Mouse (Mus musculus) brain, embryonic 14.5 days (tissue): Measurements from ENCODE around the gene Srsf10.

ENCODE experiments used
- CTCF ChIP-seq: fragments of 200-500 bp; IDR thresholded peaks from 2 replicates; pipeline ENCODE4 v1.5.1; 2012; ENCODE audit warnings: inconsistent platforms, mild to moderate bottlenecking, moderate library complexity, borderline replicate concordance; ENCODE audit not compliant: insufficient read depth, insufficient read length; ENCODE audit errors: extremely low read depth
- POLR2A ChIP-seq: fragments of 200-500 bp; IDR thresholded peaks from 2 replicates; pipeline ENCODE4 v1.6.1; 2012; ENCODE audit warnings: mild to moderate bottlenecking, inconsistent platforms, borderline replicate concordance; ENCODE audit not compliant: poor library complexity, insufficient read depth, insufficient read length, severe bottlenecking; ENCODE audit errors: extremely low read depth

- no peak for TF ChIP-seq CTCF
- no peak for TF ChIP-seq POLR2A
Measured at GRCm38 (mm10) chr4:135918635-135919279, 63.2 kb downstream of the Srsf10 start.
